Mouse (Mus musculus): ENCODE results near the gene Gm614.

Gm614 gene

GRCm38 (mm10) chrX:101256603-101257002, 7.2 kb downstream of the Gm614 start:
- peak; percentile 87 for DNase-seq

GRCm38 (mm10) chrX:101254740-101255139, 9.1 kb downstream of the Gm614 start:
- no peak for DNase-seq

- peak; percentile 90 for DNase-seq
Measured at GRCm38 (mm10) chrX:101253952-101254729, 9.7 kb downstream of the Gm614 start, which contains the start of gene Foxo4. Gene Foxo4 (plus strand): TSS chrX:101254528.

GRCm38 (mm10) chrX:101245011-101245410, 18.8 kb downstream of the Gm614 start:
- no peak for DNase-seq

- DNase-seq: no peak
Measured at GRCm38 (mm10) chrX:101222796-101223162, 41.0 kb downstream of the Gm614 start.

GRCm38 (mm10) chrX:101221834-101222795, 41.7 kb downstream of the Gm614 start, which contains the start of gene Snx12:
Gene Snx12 (minus strand): TSS chrX:101222563.
- DNase-seq: peak; percentile 85
